Mouse (Mus musculus): Measurements from ENCODE around the gene Rpl3l. TPM values are rescaled to one million over a fixed set of nuclear protein-coding genes. Genes with fewer than 3 reads are reported as not detected.

Rpl3l gene
- total RNA-seq, 1 experiment from 2014 or later = not detected

DNA sequence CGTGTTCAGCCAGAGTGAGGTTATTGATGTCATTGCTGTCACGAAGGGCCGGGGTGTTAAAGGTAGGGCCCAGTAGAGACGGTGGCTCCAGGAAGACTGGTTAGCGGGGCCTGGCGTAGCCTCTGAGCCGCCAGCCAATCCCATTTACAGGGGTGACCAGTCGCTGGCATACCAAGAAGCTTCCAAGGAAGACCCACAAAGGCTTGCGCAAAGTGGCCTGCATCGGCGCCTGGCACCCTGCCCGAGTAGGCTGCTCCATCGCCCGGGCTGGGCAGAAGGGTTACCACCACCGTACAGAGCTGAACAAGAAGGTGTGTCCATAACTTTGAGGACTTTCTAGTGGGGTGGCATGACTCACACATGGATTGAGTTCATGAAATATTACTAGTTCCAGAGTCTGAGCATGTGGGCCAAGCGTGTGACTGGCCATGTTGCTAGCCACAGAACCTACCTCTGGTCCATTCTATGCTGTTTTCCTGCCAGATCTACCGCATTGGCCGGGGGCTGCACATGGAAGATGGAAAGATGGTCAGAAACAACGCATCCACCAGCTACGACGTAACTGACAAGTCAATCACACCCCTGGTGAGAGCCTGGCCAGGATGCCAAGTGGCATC is 5.9 kb downstream of the Rpl3l start:
- ATAC-seq (replicated peaks in 1 of 2; ENCODE audit: insufficient read depth in 1 of 2, low FRiP score in 2 of 2, low TSS enrichment in 1 of 2, low read depth in 1 of 2, poor library complexity in 2 of 2, severe bottlenecking in 2 of 2) = no peak

- ATAC-seq (replicated peaks in 1 of 2; ENCODE audit: insufficient read depth in 1 of 2, low FRiP score in 2 of 2, low TSS enrichment in 1 of 2, low read depth in 1 of 2, poor library complexity in 2 of 2, severe bottlenecking in 2 of 2) = no peak
Measured at GRCm38 (mm10) chr17:24734513-24734912, 6.9 kb downstream of the Rpl3l start.

DNA sequence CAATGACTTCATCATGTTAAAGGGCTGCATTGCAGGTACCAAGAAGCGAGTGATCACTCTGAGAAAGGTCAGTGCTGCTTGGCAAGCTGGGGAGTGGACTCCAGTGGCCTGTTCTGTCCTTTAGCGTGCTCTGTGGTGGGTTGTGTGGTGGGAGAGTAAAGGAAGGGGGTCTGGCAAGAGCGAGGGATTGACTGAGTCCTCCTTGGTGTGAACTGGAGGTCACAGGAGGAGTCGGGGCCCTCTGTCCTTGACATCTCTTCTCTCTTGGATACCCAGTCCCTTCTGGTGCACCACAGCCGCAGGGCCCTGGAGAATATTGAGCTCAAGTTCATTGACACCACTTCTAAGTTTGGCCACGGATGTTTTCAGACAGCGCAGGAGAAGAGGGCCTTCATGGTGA is 7.8 kb downstream of the Rpl3l start:
- ATAC-seq (replicated peaks in 1 of 2; ENCODE audit: insufficient read depth in 1 of 2, low FRiP score in 2 of 2, low TSS enrichment in 1 of 2, low read depth in 1 of 2, poor library complexity in 2 of 2, severe bottlenecking in 2 of 2) = no peak

- peak; percentile 94 to 97 for ATAC-seq (replicated peaks in 1 of 2; ENCODE audit: insufficient read depth in 1 of 2, low FRiP score in 2 of 2, low TSS enrichment in 1 of 2, low read depth in 1 of 2, poor library complexity in 2 of 2, severe bottlenecking in 2 of 2)
Measured at GRCm38 (mm10) chr17:24736330-24737051, 8.9 kb downstream of the Rpl3l start, which contains the start of gene Msrb1. TSS of gene Msrb1 (plus strand) at chr17:24736642.

GRCm38 (mm10) chr17:24737135-24737810 is 9.7 kb downstream of the Rpl3l start:
- ATAC-seq (replicated peaks in 1 of 2; ENCODE audit: insufficient read depth in 1 of 2, low FRiP score in 2 of 2, low TSS enrichment in 1 of 2, low read depth in 1 of 2, poor library complexity in 2 of 2, severe bottlenecking in 2 of 2) = peak in 1 of 2 experiments; percentile 23; a peak in 1 of 4 replicates

GRCm38 (mm10) chr17:24738238-24738637 is 10.6 kb downstream of the Rpl3l start:
- ATAC-seq (replicated peaks in 1 of 2; ENCODE audit: insufficient read depth in 1 of 2, low FRiP score in 2 of 2, low TSS enrichment in 1 of 2, low read depth in 1 of 2, poor library complexity in 2 of 2, severe bottlenecking in 2 of 2) = no peak

GRCm38 (mm10) chr17:24739926-24740325 is 12.3 kb downstream of the Rpl3l start:
- no peak for ATAC-seq (replicated peaks in 1 of 2; ENCODE audit: insufficient read depth in 1 of 2, low FRiP score in 2 of 2, low TSS enrichment in 1 of 2, low read depth in 1 of 2, poor library complexity in 2 of 2, severe bottlenecking in 2 of 2)

- no peak for ATAC-seq (replicated peaks in 1 of 2; ENCODE audit: insufficient read depth in 1 of 2, low FRiP score in 2 of 2, low TSS enrichment in 1 of 2, low read depth in 1 of 2, poor library complexity in 2 of 2, severe bottlenecking in 2 of 2)
Measured at GRCm38 (mm10) chr17:24742307-24742706, 14.7 kb downstream of the Rpl3l start.

GRCm38 (mm10) chr17:24743896-24744295 is 16.3 kb downstream of the Rpl3l start:
- no peak for ATAC-seq (replicated peaks in 1 of 2; ENCODE audit: insufficient read depth in 1 of 2, low FRiP score in 2 of 2, low TSS enrichment in 1 of 2, low read depth in 1 of 2, poor library complexity in 2 of 2, severe bottlenecking in 2 of 2)

DNA sequence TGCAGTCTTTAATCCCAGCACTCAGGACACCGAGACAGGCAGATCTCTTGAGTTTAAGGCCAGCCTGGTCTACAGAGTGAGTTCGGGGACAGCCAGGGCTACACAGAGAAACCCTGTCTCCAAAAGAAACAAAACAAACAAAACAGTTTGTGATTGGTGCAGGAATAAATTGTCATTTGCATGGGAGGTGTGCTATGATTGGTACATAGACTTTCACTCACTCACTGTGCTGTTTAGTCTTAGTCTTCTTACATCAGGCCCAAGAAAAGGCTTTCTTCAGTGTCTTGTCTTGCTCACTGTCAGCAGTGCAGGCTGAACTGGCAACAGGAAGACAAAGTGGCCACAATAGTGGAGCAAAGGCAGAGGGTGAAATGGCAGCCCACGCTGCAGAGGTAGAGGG is 16.8 kb downstream of the Rpl3l start:
- ATAC-seq (replicated peaks in 1 of 2; ENCODE audit: insufficient read depth in 1 of 2, low FRiP score in 2 of 2, low TSS enrichment in 1 of 2, low read depth in 1 of 2, poor library complexity in 2 of 2, severe bottlenecking in 2 of 2) = no peak

- ATAC-seq (replicated peaks in 1 of 2; ENCODE audit: insufficient read depth in 1 of 2, low FRiP score in 2 of 2, low TSS enrichment in 1 of 2, low read depth in 1 of 2, poor library complexity in 2 of 2, severe bottlenecking in 2 of 2) = peak; percentile 90 to 93
Measured at GRCm38 (mm10) chr17:24745526-24746497, 18.2 kb downstream of the Rpl3l start.

DNA sequence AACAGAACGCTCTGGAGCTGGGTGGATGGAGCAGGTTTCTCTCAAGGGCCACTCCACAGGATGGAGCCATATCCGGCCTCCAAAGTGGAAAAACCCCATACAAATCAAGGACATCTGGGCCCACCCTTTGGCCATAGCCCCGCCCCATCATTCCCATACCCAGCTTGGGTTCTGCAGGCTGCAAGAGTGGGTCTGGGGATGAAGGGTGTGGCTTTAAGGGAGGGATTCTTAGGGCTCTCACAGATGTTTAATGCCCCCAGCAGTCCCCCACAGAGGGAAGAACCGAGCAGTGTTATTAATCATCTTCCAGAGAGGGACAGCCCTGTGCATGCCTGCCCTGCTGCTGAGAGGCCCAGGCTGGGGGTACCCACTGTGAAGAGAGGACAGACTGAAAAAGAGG is 19.4 kb downstream of the Rpl3l start:
- ATAC-seq (replicated peaks in 1 of 2; ENCODE audit: insufficient read depth in 1 of 2, low FRiP score in 2 of 2, low TSS enrichment in 1 of 2, low read depth in 1 of 2, poor library complexity in 2 of 2, severe bottlenecking in 2 of 2) = no peak

- ATAC-seq (replicated peaks in 1 of 2; ENCODE audit: insufficient read depth in 1 of 2, low FRiP score in 2 of 2, low TSS enrichment in 1 of 2, low read depth in 1 of 2, poor library complexity in 2 of 2, severe bottlenecking in 2 of 2) = no peak
Measured at GRCm38 (mm10) chr17:24751528-24751927, 23.9 kb downstream of the Rpl3l start.

DNA sequence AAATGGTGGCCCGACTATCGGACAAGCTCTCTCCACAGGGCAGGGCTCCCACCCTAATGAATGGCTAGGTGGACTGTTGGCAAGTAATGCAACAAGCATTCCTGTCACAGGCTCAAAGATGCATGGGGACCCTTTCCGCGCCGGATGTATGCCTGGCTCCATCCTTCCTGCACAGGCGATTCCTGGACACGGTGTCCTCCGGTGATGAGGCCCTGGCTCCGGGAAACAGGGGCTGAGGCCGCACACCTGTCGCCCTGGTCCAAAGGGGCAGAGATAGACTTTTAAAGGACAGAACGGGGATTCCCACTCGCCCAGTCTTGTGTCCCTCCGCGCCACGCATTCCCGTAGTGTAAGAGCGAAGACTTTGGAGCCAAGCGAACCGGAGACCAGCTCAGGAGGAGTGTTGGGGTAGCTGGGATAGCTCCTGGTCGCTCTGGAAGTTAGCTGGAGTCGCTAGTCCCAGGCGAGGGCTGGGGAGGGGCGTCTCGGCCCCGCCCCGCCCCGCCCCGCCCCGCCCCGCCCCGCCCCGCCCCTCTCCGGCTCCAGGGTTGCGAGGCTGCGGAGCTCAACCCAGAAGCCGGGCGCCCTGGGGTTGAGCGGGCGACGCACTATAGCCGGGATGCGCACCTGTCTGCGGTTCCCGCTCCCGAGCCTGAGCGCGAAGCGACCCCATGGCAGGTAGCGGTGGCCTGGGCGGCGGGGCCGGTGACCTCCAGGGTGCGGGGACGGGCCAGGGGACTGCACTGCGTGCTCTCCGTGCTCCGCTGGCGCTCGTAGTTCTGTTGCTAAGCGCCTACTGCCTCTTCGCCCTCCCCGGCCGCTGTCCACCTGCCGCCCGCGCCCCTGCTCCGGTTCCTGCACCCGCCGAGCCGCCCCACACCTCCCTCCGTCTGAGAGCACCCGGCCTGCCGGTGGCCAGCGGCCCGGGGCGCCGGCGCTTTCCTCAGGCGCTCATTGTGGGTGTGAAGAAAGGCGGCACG is 25.1 kb downstream of the Rpl3l start, which contains the start of gene Hs3st6:
TSS of gene Hs3st6 (plus strand) at position 574 of the 980 bp plus-strand sequence.
- ATAC-seq (replicated peaks in 1 of 2; ENCODE audit: insufficient read depth in 1 of 2, low FRiP score in 2 of 2, low TSS enrichment in 1 of 2, low read depth in 1 of 2, poor library complexity in 2 of 2, severe bottlenecking in 2 of 2) = peak in 1 of 2 experiments; percentile 29; a peak in 2 of 4 replicates

DNA sequence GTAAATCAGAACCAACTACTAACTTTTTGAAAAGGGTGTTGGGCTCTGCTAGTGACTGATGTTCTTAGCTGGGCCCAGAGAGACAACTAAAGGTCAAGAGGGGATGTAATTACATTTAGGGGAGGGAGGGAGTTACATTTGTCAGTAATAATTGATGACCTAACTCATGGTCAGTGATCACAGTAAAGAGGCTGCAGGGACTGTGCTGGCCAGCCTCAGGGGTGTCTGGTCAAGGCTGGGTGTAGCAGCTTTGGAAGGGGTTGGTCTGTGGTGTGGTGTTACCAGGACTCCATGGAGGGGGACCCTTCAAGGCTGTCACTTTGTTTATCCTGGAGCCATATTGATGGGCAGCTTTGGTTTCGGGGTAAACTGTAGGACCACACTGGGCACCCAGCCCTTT is 29.8 kb downstream of the Rpl3l start:
- ATAC-seq (replicated peaks in 1 of 2; ENCODE audit: insufficient read depth in 1 of 2, low FRiP score in 2 of 2, low TSS enrichment in 1 of 2, low read depth in 1 of 2, poor library complexity in 2 of 2, severe bottlenecking in 2 of 2) = no peak

DNA sequence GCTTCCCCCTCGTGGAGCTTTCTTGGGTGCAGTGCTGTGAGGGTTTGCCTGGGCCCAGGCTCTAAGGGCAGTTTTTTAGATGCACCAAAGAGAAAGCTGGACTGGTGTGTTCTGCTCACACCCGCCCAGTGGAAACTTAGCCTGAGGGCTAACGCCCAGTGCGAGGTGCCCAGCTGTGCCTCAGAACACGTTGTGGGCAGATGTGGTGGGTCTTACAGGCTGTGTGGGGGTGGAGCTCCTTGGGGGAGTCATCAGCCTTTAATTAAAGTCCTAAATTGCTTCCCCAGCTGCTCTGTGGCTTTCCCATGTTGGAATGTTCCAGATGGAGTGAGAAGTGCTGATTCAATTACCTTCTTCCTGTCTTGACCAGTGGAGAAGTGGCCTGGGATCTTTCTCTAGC is 33.5 kb downstream of the Rpl3l start:
- ATAC-seq (replicated peaks in 1 of 2; ENCODE audit: insufficient read depth in 1 of 2, low FRiP score in 2 of 2, low TSS enrichment in 1 of 2, low read depth in 1 of 2, poor library complexity in 2 of 2, severe bottlenecking in 2 of 2) = no peak
